Mouse (Mus musculus): ENCODE data around the gene Mmp21.
"Not testable (repeated sequence)": the region's sequence is repeated elsewhere in the genome, so short reads cannot be mapped to it uniquely, and the experiment has no call there.

Gene Mmp21

GRCm38 (mm10) chr7:133679961-133680360 lies at the start of gene Mmp21:
Mmp21 (minus strand) TSS chr7:133680061.
- DNase-seq: no peak

- no peak for DNase-seq
Observed at GRCm38 (mm10) chr7:133729351-133729750, 49.5 kb upstream of the Mmp21 start.

- no peak for DNase-seq
Observed at GRCm38 (mm10) chr7:133727027-133727426, 47.2 kb upstream of the Mmp21 start.

GRCm38 (mm10) chr7:133725571-133725970 lies 45.7 kb upstream of the Mmp21 start:
- no peak for DNase-seq

GRCm38 (mm10) chr7:133724844-133725243 lies 45.0 kb upstream of the Mmp21 start:
- no peak for DNase-seq

GRCm38 (mm10) chr7:133720616-133721015 lies 40.8 kb upstream of the Mmp21 start:
- no peak for DNase-seq

GRCm38 (mm10) chr7:133718580-133718979 lies 38.7 kb upstream of the Mmp21 start:
- no peak for DNase-seq

GRCm38 (mm10) chr7:133715387-133715786 lies 35.5 kb upstream of the Mmp21 start:
- DNase-seq: no peak

GRCm38 (mm10) chr7:133707301-133707700 lies 27.4 kb upstream of the Mmp21 start:
- DNase-seq: no peak

- no peak for DNase-seq
Observed at GRCm38 (mm10) chr7:133703906-133704305, 24.0 kb upstream of the Mmp21 start.

- no peak for DNase-seq
Observed at GRCm38 (mm10) chr7:133702333-133702732, 22.5 kb upstream of the Mmp21 start.

- DNase-seq: no peak
Observed at GRCm38 (mm10) chr7:133701366-133701765, 21.5 kb upstream of the Mmp21 start.

- DNase-seq: no peak
Observed at GRCm38 (mm10) chr7:133699885-133700284, 20.0 kb upstream of the Mmp21 start.

GRCm38 (mm10) chr7:133698021-133698709 lies 18.3 kb upstream of the Mmp21 start:
- no peak for DNase-seq

GRCm38 (mm10) chr7:133685644-133686043 lies 5.8 kb upstream of the Mmp21 start:
- DNase-seq: not testable (repeated sequence)

GRCm38 (mm10) chr7:133684701-133685100 lies 4.8 kb upstream of the Mmp21 start:
- no peak for DNase-seq

GRCm38 (mm10) chr7:133684110-133684509 lies 4.2 kb upstream of the Mmp21 start:
- DNase-seq: no peak

GRCm38 (mm10) chr7:133683626-133684025 lies 3.8 kb upstream of the Mmp21 start:
- no peak for DNase-seq

- no peak for DNase-seq
Observed at GRCm38 (mm10) chr7:133679439-133679838, 422 bp downstream of the Mmp21 start.

- no peak for DNase-seq
Observed at GRCm38 (mm10) chr7:133678716-133679115, 1.1 kb downstream of the Mmp21 start.

- DNase-seq: peak; percentile 53
Observed at GRCm38 (mm10) chr7:133676002-133676401, 3.9 kb downstream of the Mmp21 start.

- DNase-seq: no peak
Observed at GRCm38 (mm10) chr7:133670846-133671245, 9.0 kb downstream of the Mmp21 start.

- no peak for DNase-seq
Observed at GRCm38 (mm10) chr7:133669946-133670345, 9.9 kb downstream of the Mmp21 start.

GRCm38 (mm10) chr7:133669071-133669470 lies 10.8 kb downstream of the Mmp21 start:
- DNase-seq: peak; percentile 9

GRCm38 (mm10) chr7:133662467-133662866 lies 17.4 kb downstream of the Mmp21 start:
- no peak for DNase-seq
